Mouse (Mus musculus) hindbrain, embryonic 10.5 days (tissue): ENCODE data around the gene Wapl. TPM values are rescaled to one million over a fixed set of nuclear protein-coding genes. Genes with fewer than 3 reads are reported as not detected.

ENCODE experiments used
- DNase-seq: peaks from one replicate; pipeline ENCODE4 v3.0.0-alpha.2; 2017; ENCODE audit warnings: low spot score
- H3K27ac ChIP-seq: fragments of 300-500 bp; sonication (generic); 2 replicates; pipeline ENCODE4 v1.5.1; 2016; ENCODE audit warnings: mild to moderate bottlenecking, moderate library complexity
- H3K27me3 ChIP-seq: fragments of 300-500 bp; sonication (generic); 2 replicates; pipeline ENCODE4 v1.6.1; 2016; ENCODE audit warnings: mild to moderate bottlenecking; ENCODE audit not compliant: poor library complexity, insufficient read depth, severe bottlenecking
- H3K36me3 ChIP-seq: fragments of 300-500 bp; sonication (generic); 2 replicates; pipeline ENCODE4 v1.6.1; 2016; ENCODE audit warnings: mild to moderate bottlenecking, moderate library complexity
- H3K4me1 ChIP-seq: fragments of 300-500 bp; sonication (generic); replicated peaks from 2 replicates; pipeline ENCODE4 v1.6.1; 2016; ENCODE audit warnings: mild to moderate bottlenecking
- H3K4me3 ChIP-seq: fragments of 300-500 bp; sonication (generic); 2 replicates; pipeline ENCODE4 v1.5.1; 2016; ENCODE audit warnings: mild to moderate bottlenecking, moderate library complexity
- H3K9me3 ChIP-seq: fragments of 300-500 bp; sonication (generic); 2 replicates; pipeline ENCODE4 v1.6.1; 2016; ENCODE audit warnings: mild to moderate bottlenecking, moderate library complexity
- WGBS: fragments of 180-500 bp; shearing (Covaris S2); methylation state at CpG from one replicate; pipeline ENCODE4 v1.1.7; 2016; 5-methylcytosine and 5-hydroxymethylcytosine counted together
- polyA plus RNA-seq: library from polyadenylated mRNA; unstranded; fragments of >200 nt; fragmentation: Nextera tagmentation; extraction: Ambion mirVana; gene quantifications from 2 replicates; pipeline ENCODE4 v1.2.1, GENCODE M21; 2016

The Wapl gene
- 18.7 and 25.6 TPM in 2 replicates for polyA plus RNA-seq

DNA sequence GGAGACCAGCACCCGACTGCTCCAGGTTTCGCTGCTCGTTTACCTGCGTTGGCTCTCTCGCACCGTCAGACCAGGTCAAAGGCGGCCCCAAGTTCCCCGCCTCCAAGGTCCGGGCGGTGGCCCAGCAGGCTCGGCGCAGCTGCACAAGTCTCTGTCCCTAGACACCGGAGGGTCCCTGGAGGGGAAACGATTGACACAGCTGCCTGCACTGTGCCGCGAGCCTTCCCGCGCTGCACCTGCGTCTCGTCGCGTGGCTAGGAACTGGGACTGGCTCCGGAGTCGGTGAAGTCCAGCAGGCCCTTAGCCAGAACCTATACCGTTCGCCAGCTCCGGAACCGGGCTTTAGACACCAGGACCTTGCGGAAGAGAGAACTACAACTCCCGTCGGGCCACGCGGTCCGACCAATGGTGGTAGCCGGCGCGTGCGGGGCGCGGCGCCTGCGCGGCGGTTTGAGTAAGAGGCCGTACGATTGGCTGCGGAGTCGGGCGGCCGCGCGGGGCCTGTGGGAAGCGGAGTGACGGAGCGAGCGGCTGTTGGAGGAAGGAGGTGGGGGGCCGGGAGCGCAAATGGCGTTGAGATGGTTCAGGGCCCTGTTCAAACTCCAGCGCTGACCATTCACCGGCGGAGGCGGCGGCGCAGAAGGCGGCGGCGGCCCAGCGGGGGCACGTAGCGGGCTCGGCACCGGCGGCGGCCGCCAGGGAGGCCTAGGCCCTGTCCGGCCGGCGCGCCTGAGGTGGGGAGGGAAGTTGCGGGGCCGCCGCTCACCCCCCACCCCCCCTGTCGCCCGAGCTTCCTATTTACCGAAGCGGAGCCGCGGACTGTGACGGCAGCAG is at the start of gene Wapl:
Wapl (plus strand) TSS at position 534 of the 834 bp plus-strand sequence.
- Histone ChIP-seq H3K9me3 (no peaks in the 10 kb centered on the region), H3K4me1 (peaks cover 22% of the 10 kb centered on the region), H3K36me3 (peaks cover 16% of the 10 kb centered on the region), H3K4me3 (peak within 1 kb of the TSS; percentile 96), H3K27me3 (no peaks in the 10 kb centered on the region), H3K27ac (peak within 1 kb of the TSS; percentile 98)
- WGBS = under 1% methylated on average over 90 of the region's 90 CpGs
- DNase-seq = peak; percentile 96

DNA sequence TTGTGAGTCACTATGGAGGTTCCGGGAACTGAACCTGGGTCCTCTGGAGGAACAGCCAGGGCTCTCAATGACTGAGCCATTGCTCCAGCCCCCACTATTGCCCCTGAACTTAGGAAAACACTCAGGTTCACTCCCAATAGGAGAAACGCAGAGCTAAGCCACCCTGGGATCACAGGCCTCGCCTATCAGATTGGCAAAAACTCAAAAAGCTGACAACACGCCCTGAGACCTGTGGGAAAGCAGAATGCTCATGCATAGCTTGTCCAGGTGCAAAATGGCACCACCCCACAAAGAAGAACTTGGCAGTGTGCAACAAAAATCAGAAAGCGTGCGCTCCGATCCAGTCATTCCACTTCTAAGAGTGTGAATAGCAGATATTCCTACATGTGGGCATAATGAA is 46.9 kb upstream of the Wapl start:
- H3K27me3 ChIP-seq = no peaks in the 10 kb centered on the region
- H3K36me3 ChIP-seq = no peaks in the 10 kb centered on the region
- no peak overlapping the region for H3K27ac ChIP-seq
- WGBS = 89% methylated on average over 7 of the region's 7 CpGs
- no peak overlapping the region for H3K4me3 ChIP-seq
- no peak for DNase-seq
- no peaks in the 10 kb centered on the region for H3K4me1 ChIP-seq
- H3K9me3 ChIP-seq = no peaks in the 10 kb centered on the region

GRCm38 (mm10) chr14:34632722-34633448 is 40.8 kb upstream of the Wapl start:
- H3K4me3 ChIP-seq = no peak overlapping the region
- no peaks in the 10 kb centered on the region for H3K36me3 ChIP-seq
- H3K4me1 ChIP-seq = no peaks in the 10 kb centered on the region
- WGBS = 77% methylated on average over 10 of the region's 10 CpGs
- no peak overlapping the region for H3K27ac ChIP-seq
- no peaks in the 10 kb centered on the region for H3K9me3 ChIP-seq
- H3K27me3 ChIP-seq = no peaks in the 10 kb centered on the region
- no peak for DNase-seq

GRCm38 (mm10) chr14:34635192-34635591 is 38.5 kb upstream of the Wapl start:
- 41% methylated on average over 7 of the region's 7 CpGs for WGBS
- no peaks in the 10 kb centered on the region for H3K27me3 ChIP-seq
- no peaks in the 10 kb centered on the region for H3K9me3 ChIP-seq
- no peaks in the 10 kb centered on the region for H3K36me3 ChIP-seq
- no peak overlapping the region for H3K27ac ChIP-seq
- H3K4me1 ChIP-seq = no peaks in the 10 kb centered on the region
- H3K4me3 ChIP-seq = no peak overlapping the region
- DNase-seq = no peak

DNA sequence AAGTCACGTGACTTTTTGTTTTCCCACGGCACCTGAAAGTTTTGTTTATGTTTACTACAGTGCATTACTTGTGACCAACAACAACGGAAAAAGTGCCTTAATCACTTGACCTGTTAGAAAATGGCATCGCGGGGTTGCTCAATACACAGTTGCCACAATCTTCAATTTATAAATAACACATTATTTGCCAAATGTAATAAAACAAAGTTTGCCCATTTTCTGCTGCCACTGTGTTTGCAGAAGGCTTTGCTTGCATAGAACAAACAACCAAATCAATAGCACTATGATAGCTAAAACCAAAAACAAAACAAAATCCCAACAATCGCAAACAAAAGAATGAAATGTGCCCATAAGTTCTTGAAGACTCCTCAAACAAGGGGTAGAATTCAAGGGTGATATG is 38.0 kb upstream of the Wapl start:
- H3K27me3 ChIP-seq = no peaks in the 10 kb centered on the region
- no peak for DNase-seq
- H3K36me3 ChIP-seq = no peaks in the 10 kb centered on the region
- no peaks in the 10 kb centered on the region for H3K9me3 ChIP-seq
- H3K4me1 ChIP-seq = no peaks in the 10 kb centered on the region
- no peak overlapping the region for H3K27ac ChIP-seq
- WGBS = 87% methylated on average over 6 of the region's 6 CpGs
- no peak overlapping the region for H3K4me3 ChIP-seq

- WGBS = 82% methylated on average over 7 of the region's 7 CpGs
- Histone ChIP-seq H3K9me3 (no peaks in the 10 kb centered on the region), H3K4me1 (no peaks in the 10 kb centered on the region), H3K4me3 (no peak overlapping the region), H3K27ac (no peak overlapping the region), H3K27me3 (no peaks in the 10 kb centered on the region), H3K36me3 (no peaks in the 10 kb centered on the region)
- DNase-seq = no peak
These were observed 29.6 kb upstream of the Wapl start for GRCm38 (mm10) chr14:34644140-34644539.

GRCm38 (mm10) chr14:34647870-34648475 is 25.8 kb upstream of the Wapl start:
- Histone ChIP-seq H3K36me3 (no peaks in the 10 kb centered on the region), H3K9me3 (no peaks in the 10 kb centered on the region), H3K4me1 (no peaks in the 10 kb centered on the region), H3K4me3 (no peak overlapping the region), H3K27ac (no peak overlapping the region), H3K27me3 (no peaks in the 10 kb centered on the region)
- DNase-seq = no peak
- 92% methylated on average over 8 of the region's 8 CpGs for WGBS

DNA sequence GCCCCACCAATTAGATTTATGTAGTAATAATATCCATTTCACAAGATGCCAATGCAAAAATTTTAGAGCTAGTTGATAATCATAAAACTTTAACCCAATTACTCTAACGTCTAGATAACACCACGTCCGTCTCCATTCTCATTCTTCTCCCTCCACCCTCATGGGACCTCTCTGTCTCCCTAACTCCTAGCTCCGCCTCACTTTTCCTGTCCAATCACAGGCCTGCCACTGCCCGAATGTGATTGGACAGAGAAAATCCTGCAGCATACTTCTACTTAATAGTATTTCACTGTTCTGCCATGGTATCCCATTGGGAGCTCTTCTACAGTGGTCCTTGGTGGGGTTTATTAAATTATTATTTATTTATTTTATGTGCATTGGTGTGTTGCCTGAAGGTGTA is 16.6 kb upstream of the Wapl start:
- Histone ChIP-seq H3K36me3 (no peaks in the 10 kb centered on the region), H3K4me3 (no peak overlapping the region), H3K4me1 (peaks cover 13% of the 10 kb centered on the region), H3K9me3 (no peaks in the 10 kb centered on the region), H3K27ac (no peak overlapping the region), H3K27me3 (peaks cover 38% of the 10 kb centered on the region)
- DNase-seq = no peak
- 93% methylated on average over 5 of the region's 5 CpGs for WGBS

DNA sequence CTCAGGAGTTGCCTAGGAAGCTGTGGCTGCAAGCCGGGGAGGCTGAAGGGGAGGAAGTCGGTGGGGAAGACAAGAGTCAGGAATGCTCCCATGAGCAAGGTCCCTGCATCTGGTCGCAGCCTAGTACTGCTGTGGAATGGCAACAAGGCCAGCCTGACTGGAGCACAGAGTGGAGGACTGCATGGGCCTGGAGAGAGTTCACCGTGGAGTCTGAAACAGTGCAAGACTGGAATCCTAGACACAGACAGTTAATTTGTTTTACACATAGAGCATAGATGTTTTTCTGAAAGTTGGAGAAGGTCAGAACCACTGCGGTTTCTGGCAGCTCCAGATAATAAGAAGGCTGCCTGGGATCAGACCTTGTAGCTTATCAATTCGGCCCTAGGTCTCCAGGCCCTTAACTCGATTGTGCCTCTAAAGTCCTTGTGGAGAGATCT is 13.4 kb upstream of the Wapl start:
- 40% methylated on average over 7 of the region's 7 CpGs for WGBS
- DNase-seq = no peak

GRCm38 (mm10) chr14:34660788-34661591 is 12.7 kb upstream of the Wapl start:
- Histone ChIP-seq H3K36me3 (no peaks in the 10 kb centered on the region), H3K27ac (peak overlapping the region; percentile 2), H3K27me3 (peaks cover 66% of the 10 kb centered on the region), H3K9me3 (no peaks in the 10 kb centered on the region), H3K4me1 (peaks cover 19% of the 10 kb centered on the region), H3K4me3 (peak overlapping the region; percentile 59)
- WGBS = 9% methylated on average over 22 of the region's 22 CpGs
- peak; percentile 26 for DNase-seq

More for the DNA sequence above, 13.4 kb upstream of the Wapl start:
- Histone ChIP-seq H3K4me3 (no peak overlapping the region), H3K9me3 (no peaks in the 10 kb centered on the region), H3K36me3 (no peaks in the 10 kb centered on the region), H3K4me1 (peaks cover 19% of the 10 kb centered on the region), H3K27me3 (peaks cover 66% of the 10 kb centered on the region), H3K27ac (no peak overlapping the region)

- WGBS = under 1% methylated on average over 39 of the region's 39 CpGs
- Histone ChIP-seq H3K4me3 (peak overlapping the region; percentile 59), H3K27ac (peak overlapping the region; percentile 60), H3K36me3 (no peaks in the 10 kb centered on the region), H3K27me3 (peaks cover 66% of the 10 kb centered on the region), H3K9me3 (no peaks in the 10 kb centered on the region), H3K4me1 (peaks cover 19% of the 10 kb centered on the region)
- DNase-seq = peak; percentile 61
These were observed 11.9 kb upstream of the Wapl start for GRCm38 (mm10) chr14:34661621-34662477.

DNA sequence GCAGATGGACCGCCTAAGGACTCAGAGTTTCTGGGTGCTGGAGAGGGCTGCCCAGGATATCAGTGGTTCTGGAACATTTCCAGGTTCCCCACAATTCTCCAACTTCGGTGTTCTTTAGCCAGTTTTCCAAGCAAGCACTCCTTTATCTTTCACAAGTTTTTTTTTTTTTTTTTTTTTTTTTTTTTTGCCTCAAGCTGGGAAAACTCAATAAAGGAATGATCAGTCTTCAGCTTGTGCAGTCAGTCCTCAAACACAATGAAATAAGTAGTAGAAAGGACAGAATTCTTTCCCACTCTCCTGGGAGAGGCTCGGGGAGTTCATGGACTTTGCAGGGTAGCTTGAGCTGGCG is 11.3 kb upstream of the Wapl start:
- peaks cover 66% of the 10 kb centered on the region for H3K27me3 ChIP-seq
- H3K4me1 ChIP-seq = peaks cover 19% of the 10 kb centered on the region
- H3K4me3 ChIP-seq = peak overlapping the region; percentile 59
- H3K27ac ChIP-seq = no peak overlapping the region
- DNase-seq = no peak
- no peaks in the 10 kb centered on the region for H3K36me3 ChIP-seq
- WGBS = 10% methylated on average over 4 of the region's 4 CpGs
- H3K9me3 ChIP-seq = no peaks in the 10 kb centered on the region
